Mouse (Mus musculus) kidney, embryonic 14.5 days (tissue): ENCODE results near the gene Cdk14. TPM values are rescaled to one million over a fixed set of nuclear protein-coding genes. Genes with fewer than 3 reads are reported as not detected.

Experiments used
- ATAC-seq: fragments of 200-750 bp; cut with Nextera tagmentation; 2 replicates; pipeline ENCODE4 v1.8.0; 2017; ENCODE audit warnings: moderate number of reproducible peaks, mild to moderate bottlenecking, moderate TSS enrichment, moderate library complexity; ENCODE audit not compliant: low FRiP score, low TSS enrichment
- H3K27ac ChIP-seq: fragments of 300-500 bp; sonication (generic); 2 replicates; pipeline ENCODE4 v1.5.1; 2014; ENCODE audit warnings: low read depth, mild to moderate bottlenecking, low read length, moderate library complexity, mixed read lengths
- H3K27me3 ChIP-seq: fragments of 300-500 bp; sonication (generic); 2 replicates; pipeline ENCODE4 v1.6.1; 2014; ENCODE audit warnings: mild to moderate bottlenecking, low read length; ENCODE audit not compliant: control insufficient read depth, insufficient read depth
- H3K36me3 ChIP-seq: fragments of 300-500 bp; sonication (generic); 2 replicates; pipeline ENCODE4 v1.6.1; 2014; ENCODE audit warnings: low read length, mixed read lengths; ENCODE audit not compliant: control insufficient read depth, insufficient read depth
- H3K4me1 ChIP-seq: fragments of 300-500 bp; sonication (generic); 2 replicates; pipeline ENCODE4 v1.6.1; 2014; ENCODE audit warnings: low read length, mixed read lengths; ENCODE audit not compliant: control insufficient read depth, insufficient read depth
- H3K4me2 ChIP-seq: fragments of 300-500 bp; sonication (generic); replicated peaks from 2 replicates; pipeline ENCODE4 v1.6.1; 2014; ENCODE audit warnings: low read depth, mild to moderate bottlenecking, low read length
- H3K4me3 ChIP-seq: fragments of 300-500 bp; sonication (generic); 2 replicates; pipeline ENCODE4 v1.5.1; 2014; ENCODE audit warnings: mild to moderate bottlenecking, low read length
- H3K9ac ChIP-seq: fragments of 300-500 bp; sonication (generic); 2 replicates; pipeline ENCODE4 v1.6.1; 2014; ENCODE audit warnings: low read depth, mild to moderate bottlenecking, low read length, moderate library complexity
- H3K9me3 ChIP-seq: fragments of 300-500 bp; sonication (generic); 2 replicates; pipeline ENCODE4 v1.6.1; 2016; ENCODE audit warnings: low read length; ENCODE audit not compliant: control insufficient read depth
- WGBS: fragments of 180-500 bp; shearing (Covaris S2); extraction: QIAGEN DNeasy Blood & Tissue Kit; methylation state at CpG from one replicate; pipeline ENCODE4 v1.1.7; 2014; 5-methylcytosine and 5-hydroxymethylcytosine counted together
- polyA plus RNA-seq: library from polyadenylated mRNA; unstranded; fragments of >200 nt; fragmentation: Nextera tagmentation; extraction: Ambion mirVana; gene quantifications from 2 replicates; pipeline ENCODE4 v1.2.1, GENCODE M21; 2014

Gene Cdk14
- polyA plus RNA-seq, 1 experiment from 2014 or later, result 18.9 TPM

- H3K27me3 ChIP-seq, result no peaks in the 10 kb centered on the region
- H3K4me3 ChIP-seq, result no peak overlapping the region
- no peak overlapping the region for H3K27ac ChIP-seq
- no peak overlapping the region for H3K9ac ChIP-seq
- no peaks in the 10 kb centered on the region for H3K36me3 ChIP-seq
- H3K9me3 ChIP-seq, result no peaks in the 10 kb centered on the region
- no peaks in the 10 kb centered on the region for H3K4me1 ChIP-seq
- 72% methylated on average over 1 of the region's 1 CpGs for WGBS
- H3K4me2 ChIP-seq, result no peak overlapping the region
- ATAC-seq, result no peak
These were observed 208.4 kb downstream of the Cdk14 start for GRCm38 (mm10) chr5:5211780-5212135.

- Histone ChIP-seq H3K36me3 (no peaks in the 10 kb centered on the region), H3K27ac (no peak overlapping the region), H3K9me3 (no peaks in the 10 kb centered on the region), H3K9ac (no peak overlapping the region), H3K4me1 (no peaks in the 10 kb centered on the region), H3K4me2 (no peak overlapping the region), H3K27me3 (no peaks in the 10 kb centered on the region), H3K4me3 (no peak overlapping the region)
- no peak for ATAC-seq
- WGBS, result 61% methylated on average over 7 of the region's 7 CpGs
These were observed 208.9 kb downstream of the Cdk14 start for GRCm38 (mm10) chr5:5211034-5211779.

- no peaks in the 10 kb centered on the region for H3K27me3 ChIP-seq
- H3K9me3 ChIP-seq, result no peaks in the 10 kb centered on the region
- H3K36me3 ChIP-seq, result no peaks in the 10 kb centered on the region
- H3K4me2 ChIP-seq, result no peak overlapping the region
- H3K4me1 ChIP-seq, result no peaks in the 10 kb centered on the region
- H3K9ac ChIP-seq, result no peak overlapping the region
- WGBS, result 88% methylated on average over 4 of the region's 4 CpGs
- H3K27ac ChIP-seq, result no peak overlapping the region
- H3K4me3 ChIP-seq, result no peak overlapping the region
- no peak for ATAC-seq
These were observed 212.1 kb downstream of the Cdk14 start for GRCm38 (mm10) chr5:5208016-5208415.

GRCm38 (mm10) chr5:5206012-5206411 is 214.1 kb downstream of the Cdk14 start:
- Histone ChIP-seq H3K4me1 (no peaks in the 10 kb centered on the region), H3K9ac (no peak overlapping the region), H3K4me3 (no peak overlapping the region), H3K36me3 (no peaks in the 10 kb centered on the region), H3K9me3 (no peaks in the 10 kb centered on the region), H3K4me2 (no peak overlapping the region), H3K27me3 (no peaks in the 10 kb centered on the region), H3K27ac (no peak overlapping the region)
- 85% methylated on average over 9 of the region's 9 CpGs for WGBS
- ATAC-seq, result no peak

GRCm38 (mm10) chr5:5194562-5195221 is 225.4 kb downstream of the Cdk14 start:
- Histone ChIP-seq H3K4me2 (no peak overlapping the region), H3K4me3 (no peak overlapping the region), H3K4me1 (no peaks in the 10 kb centered on the region), H3K9ac (no peak overlapping the region), H3K27me3 (no peaks in the 10 kb centered on the region), H3K9me3 (no peaks in the 10 kb centered on the region), H3K36me3 (no peaks in the 10 kb centered on the region), H3K27ac (no peak overlapping the region)
- 91% methylated on average over 5 of the region's 5 CpGs for WGBS
- ATAC-seq, result no peak

GRCm38 (mm10) chr5:5189590-5189989 is 230.5 kb downstream of the Cdk14 start:
- 65% methylated on average over 1 of the region's 1 CpGs for WGBS

GRCm38 (mm10) chr5:5185987-5186742 is 233.9 kb downstream of the Cdk14 start:
- H3K9me3 ChIP-seq, result no peaks in the 10 kb centered on the region
- no peak for ATAC-seq
- no peak overlapping the region for H3K4me2 ChIP-seq
- H3K27me3 ChIP-seq, result no peaks in the 10 kb centered on the region
- no peaks in the 10 kb centered on the region for H3K36me3 ChIP-seq
- no peak overlapping the region for H3K27ac ChIP-seq
- WGBS, result 81% methylated on average over 3 of the region's 3 CpGs
- no peak overlapping the region for H3K9ac ChIP-seq
- H3K4me1 ChIP-seq, result no peaks in the 10 kb centered on the region
- H3K4me3 ChIP-seq, result no peak overlapping the region

More at GRCm38 (mm10) chr5:5189590-5189989, 230.5 kb downstream of the Cdk14 start:
- H3K27ac ChIP-seq, result no peak overlapping the region
- no peak for ATAC-seq
- H3K36me3 ChIP-seq, result no peaks in the 10 kb centered on the region
- H3K9ac ChIP-seq, result no peak overlapping the region
- H3K9me3 ChIP-seq, result no peaks in the 10 kb centered on the region
- no peak overlapping the region for H3K4me3 ChIP-seq
- no peak overlapping the region for H3K4me2 ChIP-seq
- no peaks in the 10 kb centered on the region for H3K4me1 ChIP-seq
- H3K27me3 ChIP-seq, result no peaks in the 10 kb centered on the region

GRCm38 (mm10) chr5:5185521-5185920 is 234.6 kb downstream of the Cdk14 start:
- H3K9me3 ChIP-seq, result no peaks in the 10 kb centered on the region
- no peak overlapping the region for H3K4me2 ChIP-seq
- H3K27ac ChIP-seq, result no peak overlapping the region
- no peaks in the 10 kb centered on the region for H3K36me3 ChIP-seq
- H3K4me3 ChIP-seq, result no peak overlapping the region
- no peaks in the 10 kb centered on the region for H3K27me3 ChIP-seq
- no peak overlapping the region for H3K9ac ChIP-seq
- no peak for ATAC-seq
- H3K4me1 ChIP-seq, result no peaks in the 10 kb centered on the region

- WGBS, result 69% methylated on average over 2 of the region's 2 CpGs
- Histone ChIP-seq H3K36me3 (no peaks in the 10 kb centered on the region), H3K27ac (no peak overlapping the region), H3K4me1 (no peaks in the 10 kb centered on the region), H3K4me2 (no peak overlapping the region), H3K4me3 (no peak overlapping the region), H3K9ac (no peak overlapping the region), H3K27me3 (no peaks in the 10 kb centered on the region), H3K9me3 (no peaks in the 10 kb centered on the region)
- ATAC-seq, result peak; percentile 43; the same call in 1 of the 2 replicates
These were observed 239.4 kb downstream of the Cdk14 start for GRCm38 (mm10) chr5:5180711-5181110.
